Mouse (Mus musculus) left cerebral cortex, postnatal 10 days (tissue): Measurements from ENCODE around the gene Cyp4f40. TPM values are rescaled to one million over a fixed set of nuclear protein-coding genes. Genes with fewer than 3 reads are reported as not detected.
"Not testable (repeated sequence)": the region's sequence is repeated elsewhere in the genome, so short reads cannot be mapped to it uniquely, and the experiment has no call there.

Source experiments
- DNase-seq, 2 experiments: peaks; one replicate each; pipeline ENCODE4 v3.0.0; 2021 to 2022; ENCODE audit warnings: low spot score in 2 of 2, mixed read lengths in 1 of 2; ENCODE audit errors: extremely low spot score in 1 of 2
- intact Hi-C: fragments of 180-260 bp; cut with DNase I; formaldehyde crosslinking; loops from one replicate; pipeline ENCODE4 v1.15.1; 2025
- total RNA-seq, 2 experiments: library from RNA; stranded (reverse); gene quantifications; 2 replicates each; pipeline ENCODE4 v1.2.3; 2021

Cyp4f40 gene
- total RNA-seq, result not detected

GRCm38 (mm10) chr17:32658712-32659111, at the start of gene Cyp4f40:
Cyp4f40 (plus strand) TSS chr17:32658900.
- intact Hi-C loops, result no loop called here
- DNase-seq, result peak in 1 of 2 experiments; percentile 31

GRCm38 (mm10) chr17:32610231-32610630, 48.5 kb upstream of the Cyp4f40 start:
- DNase-seq, intact Hi-C loops: not testable (repeated sequence)

- no peak for DNase-seq
- intact Hi-C loops, result no loop called here
Observed at GRCm38 (mm10) chr17:32610896-32611295, 47.8 kb upstream of the Cyp4f40 start.

- intact Hi-C loops, result no loop called here
- no peak for DNase-seq
Observed at GRCm38 (mm10) chr17:32612417-32612816, 46.3 kb upstream of the Cyp4f40 start.

- no peak for DNase-seq
- intact Hi-C loops, result no loop called here
Observed at GRCm38 (mm10) chr17:32617252-32617651, 41.4 kb upstream of the Cyp4f40 start.

GRCm38 (mm10) chr17:32621018-32621417, 37.7 kb upstream of the Cyp4f40 start, which contains the start of gene Cyp4f37:
Cyp4f37 (plus strand) TSS chr17:32621309.
- intact Hi-C loops, DNase-seq: not testable (repeated sequence)

- DNase-seq, result not testable (repeated sequence)
- intact Hi-C loops, result loop anchor here (10.0 kb wide), 1 partner anchor 85 kb away; no protein-coding TSS in a partner anchor
Observed at GRCm38 (mm10) chr17:32629726-32630125, 29.0 kb upstream of the Cyp4f40 start.

GRCm38 (mm10) chr17:32631936-32632335, 26.8 kb upstream of the Cyp4f40 start:
- DNase-seq, result no peak
- intact Hi-C loops, result loop anchor here (10.0 kb wide), 1 partner anchor 87 kb away; no protein-coding TSS in a partner anchor

- intact Hi-C loops, result loop anchor here (10.0 kb wide), 1 partner anchor 90 kb away; no protein-coding TSS in a partner anchor
- not testable (repeated sequence) for DNase-seq
Observed at GRCm38 (mm10) chr17:32634242-32634971, 24.3 kb upstream of the Cyp4f40 start.

- peak; percentile 77 to 78 for DNase-seq
- intact Hi-C loops, result loop anchor here (5.0 to 10.0 kb wide), 2 partner anchors 90 to 322 kb away; no protein-coding TSS in a partner anchor
Observed at GRCm38 (mm10) chr17:32634972-32635314, 23.8 kb upstream of the Cyp4f40 start.

- intact Hi-C loops, result loop anchor here (5.0 to 10.0 kb wide), 2 partner anchors 92 to 321 kb away; no protein-coding TSS in a partner anchor
- no peak for DNase-seq
Observed at GRCm38 (mm10) chr17:32636341-32636740, 22.4 kb upstream of the Cyp4f40 start.

- DNase-seq, result no peak
- intact Hi-C loops, result loop anchor here (5.0 to 10.0 kb wide), 2 partner anchors 92 to 320 kb away; no protein-coding TSS in a partner anchor
Observed at GRCm38 (mm10) chr17:32637151-32637550, 21.5 kb upstream of the Cyp4f40 start.

- no peak for DNase-seq
- intact Hi-C loops, result no loop called here
Observed at GRCm38 (mm10) chr17:32646631-32647030, 12.1 kb upstream of the Cyp4f40 start.

GRCm38 (mm10) chr17:32653860-32654259, 4.8 kb upstream of the Cyp4f40 start:
- no peak for DNase-seq
- intact Hi-C loops, result no loop called here

GRCm38 (mm10) chr17:32657041-32657440, 1.7 kb upstream of the Cyp4f40 start:
- intact Hi-C loops, result no loop called here
- DNase-seq, result no peak

GRCm38 (mm10) chr17:32658246-32658645, 454 bp upstream of the Cyp4f40 start:
- intact Hi-C loops, result no loop called here

GRCm38 (mm10) chr17:32673976-32674375, 15.3 kb downstream of the Cyp4f40 start:
- no peak for DNase-seq
- intact Hi-C loops, result no loop called here

More at GRCm38 (mm10) chr17:32658246-32658645, 454 bp upstream of the Cyp4f40 start:
- no peak for DNase-seq

GRCm38 (mm10) chr17:32676040-32676635, 17.4 kb downstream of the Cyp4f40 start:
- DNase-seq, result no peak

GRCm38 (mm10) chr17:32680404-32680803, 21.7 kb downstream of the Cyp4f40 start:
- intact Hi-C loops, result loop anchor here (5.0 kb wide), 1 partner anchor 128 kb away; no protein-coding TSS in a partner anchor
- peak; percentile 15 to 30 for DNase-seq

More at GRCm38 (mm10) chr17:32676040-32676635, 17.4 kb downstream of the Cyp4f40 start:
- intact Hi-C loops, result no loop called here
